Mouse (Mus musculus) layer of hippocampus, adult 9-11 months (tissue): ENCODE measurements at regions not wholly inside any gene's neighbourhood (a gene's known extent, or its start where the extent isn't known, plus 50 kb on each side); places are given as distances from the start of the nearest gene placed in this dataset.

ENCODE experiments used
- DNase-seq: peaks from one replicate; pipeline ENCODE4 v3.0.0; 2022

DNA sequence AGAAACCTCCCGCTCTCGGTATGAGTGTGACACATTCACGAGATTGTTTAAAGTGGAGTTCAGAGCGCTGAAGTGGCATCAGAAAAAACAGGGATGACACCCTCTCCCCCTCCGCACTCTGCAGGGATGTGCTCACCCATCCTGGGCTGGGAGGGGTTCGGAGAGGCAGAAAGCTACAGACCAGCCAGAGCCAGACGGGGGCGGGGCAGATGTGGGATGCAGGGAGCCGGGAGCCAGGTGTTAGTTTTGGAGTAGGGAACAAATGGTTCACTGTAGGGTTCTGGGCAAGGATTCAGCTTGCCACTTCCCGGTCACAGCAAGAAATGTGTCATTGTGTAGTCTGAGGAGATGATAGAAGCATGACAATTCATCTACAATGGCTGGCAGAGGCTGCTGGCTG lies 442.8 kb downstream of the Matn1 start:
- no peak for DNase-seq

DNA sequence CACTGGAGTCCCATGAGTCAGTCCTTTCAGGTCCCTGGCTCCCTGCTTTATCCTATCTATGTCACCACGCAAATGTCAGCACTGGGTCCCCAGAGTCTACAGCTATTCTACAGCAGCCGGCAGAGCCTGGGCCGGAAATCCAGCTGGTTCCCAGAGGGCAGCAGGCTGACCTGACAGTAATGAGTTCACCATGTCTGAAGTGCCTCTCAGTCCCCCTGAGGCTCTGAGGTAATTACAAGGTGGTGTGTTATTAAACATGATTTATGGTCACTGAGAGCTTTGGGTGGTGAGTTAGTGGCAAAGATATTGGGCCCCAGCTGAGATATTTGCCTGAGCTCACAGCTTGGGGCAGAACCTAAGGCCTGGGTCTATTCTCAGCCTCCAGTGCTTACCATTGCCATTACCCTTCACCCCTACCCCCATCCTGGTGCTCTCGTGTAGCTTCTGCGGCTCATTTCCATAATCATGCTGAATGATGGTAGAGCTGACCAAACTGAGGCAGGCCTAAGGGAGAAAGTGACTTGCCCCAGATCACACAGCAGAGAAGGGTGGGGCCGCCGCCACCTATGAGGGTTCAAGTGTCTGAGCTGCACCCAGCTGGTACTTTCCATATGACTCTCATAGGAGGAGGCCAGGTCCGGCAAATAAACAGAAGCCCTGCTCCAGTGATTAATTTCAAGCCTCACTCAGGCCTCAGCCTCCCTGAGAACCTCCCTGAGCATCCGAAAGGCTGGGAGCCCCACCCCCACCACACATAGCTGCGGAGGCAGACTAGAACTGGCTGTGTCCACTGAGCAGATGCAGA lies 446.8 kb downstream of the Ptpru start:
- no peak for DNase-seq

- DNase-seq, result no peak
Measured at GRCm38 (mm10) chr4:131391924-131392297, 446.2 kb downstream of the Ptpru start.

DNA sequence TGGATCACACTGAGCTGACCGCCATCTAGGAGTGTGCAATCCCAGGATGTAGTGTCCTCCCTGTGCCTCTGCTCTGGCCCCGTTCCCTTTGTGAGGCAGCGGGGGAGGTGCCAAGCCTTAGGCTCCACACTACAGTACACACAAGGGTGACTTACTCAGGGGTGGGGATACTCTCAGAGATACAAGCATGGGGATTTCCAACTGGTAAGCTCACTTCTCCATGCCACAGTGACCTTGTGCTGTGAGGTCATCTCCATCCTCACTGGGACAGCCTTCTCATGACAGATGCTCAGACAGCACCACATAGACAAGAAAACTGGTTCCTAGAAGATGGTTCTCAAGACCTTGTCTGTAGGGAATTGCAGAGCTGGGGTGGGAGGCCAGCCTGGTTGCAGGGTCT lies 445.6 kb downstream of the Ptpru start:
- DNase-seq, result no peak

DNA sequence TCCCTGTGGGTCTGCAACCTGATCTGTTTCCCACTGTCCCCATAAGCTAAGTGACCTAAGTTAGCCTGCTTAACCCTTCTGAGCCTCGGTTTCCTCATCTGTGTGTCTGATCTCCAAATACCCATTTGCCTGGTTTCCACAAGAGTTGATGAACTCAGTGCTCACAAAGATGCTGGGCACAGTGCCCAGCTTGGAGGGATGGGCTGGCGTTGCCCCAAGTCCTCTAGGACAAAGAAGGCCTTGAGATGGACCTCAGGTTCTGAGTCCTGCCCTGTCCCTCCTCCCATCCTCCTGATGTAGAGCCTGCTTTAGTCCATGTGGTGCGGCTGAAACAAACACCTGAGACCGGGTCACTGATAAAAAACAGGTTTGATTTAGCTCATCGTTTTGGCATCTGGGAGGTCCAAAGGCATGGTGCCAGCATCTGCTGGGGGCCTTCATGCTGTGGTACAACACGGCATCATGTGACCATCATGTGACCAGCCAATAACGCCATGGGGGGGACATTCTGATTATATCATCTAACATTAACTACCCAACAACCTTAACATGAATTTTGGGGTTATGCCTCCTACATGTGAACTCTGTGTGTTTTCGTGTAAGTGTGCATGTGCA lies 441.8 kb downstream of the Ptpru start:
- no peak for DNase-seq

DNA sequence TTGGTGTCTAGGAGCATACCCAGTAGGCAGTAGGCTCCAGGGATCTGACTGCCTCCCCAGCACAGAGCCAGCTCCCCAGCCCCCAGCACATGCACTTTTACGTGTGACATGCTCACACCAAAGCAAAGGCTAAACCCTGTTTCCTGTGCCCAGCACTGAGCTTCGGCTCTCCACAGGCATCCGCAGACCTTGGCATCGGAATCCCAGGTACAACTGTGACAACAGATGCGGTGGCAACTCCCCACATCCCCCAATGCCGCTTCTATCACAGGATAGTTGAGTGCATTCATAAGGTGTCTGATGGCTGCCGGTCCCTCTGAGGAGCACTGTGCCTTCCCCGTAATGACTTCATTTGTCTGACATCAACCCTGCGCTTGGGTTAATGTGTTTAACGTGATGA lies 440.9 kb downstream of the Ptpru start:
- no peak for DNase-seq

DNA sequence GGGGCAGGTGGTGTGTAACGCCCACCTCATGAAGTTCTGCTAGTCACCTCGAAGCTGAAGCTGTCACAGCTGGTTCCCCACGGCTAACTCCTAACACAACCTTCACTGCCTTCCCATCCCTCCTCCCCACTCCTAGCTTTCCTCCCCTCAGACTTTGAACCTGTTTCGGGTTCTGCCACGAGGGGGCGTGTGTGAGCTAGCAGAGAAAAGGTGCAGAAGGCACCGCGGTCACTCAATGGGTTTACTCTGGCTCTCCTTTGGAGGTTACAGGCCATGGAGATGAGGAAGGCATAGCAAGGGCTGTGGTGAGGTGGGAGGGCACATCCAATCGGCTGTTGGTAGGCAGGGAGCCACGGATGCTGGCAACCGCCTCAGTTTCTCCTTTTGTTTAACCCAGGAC lies 437.3 kb downstream of the Ptpru start:
- DNase-seq, result no peak

- DNase-seq, result no peak
Measured at GRCm38 (mm10) chr4:131401255-131401654, 436.8 kb downstream of the Ptpru start.

GRCm38 (mm10) chr4:131405376-131406017 lies 432.6 kb downstream of the Ptpru start:
- no peak for DNase-seq

DNA sequence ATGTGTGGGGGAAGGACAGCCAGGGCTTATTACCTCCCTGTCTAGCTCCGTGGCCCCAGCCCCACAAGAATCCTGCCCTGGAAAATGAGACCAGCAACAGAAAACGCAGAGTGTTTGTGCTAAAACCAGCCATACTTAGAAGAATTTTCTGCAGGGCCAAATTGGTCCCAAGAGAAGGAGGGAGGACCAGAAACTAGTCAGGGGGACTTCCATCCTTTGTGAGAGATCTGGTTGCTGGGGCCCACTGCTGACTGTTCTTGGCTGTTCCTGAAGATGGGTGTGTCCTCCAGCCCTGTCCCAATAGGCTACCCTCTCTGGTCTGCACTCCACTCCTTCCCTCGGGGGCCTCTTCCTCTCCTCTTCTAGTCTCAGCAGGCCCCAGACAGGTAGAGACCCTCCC lies 430.6 kb downstream of the Ptpru start:
- DNase-seq, result no peak

- no peak for DNase-seq
Measured at GRCm38 (mm10) chr4:131408644-131409043, 429.4 kb downstream of the Ptpru start.

DNA sequence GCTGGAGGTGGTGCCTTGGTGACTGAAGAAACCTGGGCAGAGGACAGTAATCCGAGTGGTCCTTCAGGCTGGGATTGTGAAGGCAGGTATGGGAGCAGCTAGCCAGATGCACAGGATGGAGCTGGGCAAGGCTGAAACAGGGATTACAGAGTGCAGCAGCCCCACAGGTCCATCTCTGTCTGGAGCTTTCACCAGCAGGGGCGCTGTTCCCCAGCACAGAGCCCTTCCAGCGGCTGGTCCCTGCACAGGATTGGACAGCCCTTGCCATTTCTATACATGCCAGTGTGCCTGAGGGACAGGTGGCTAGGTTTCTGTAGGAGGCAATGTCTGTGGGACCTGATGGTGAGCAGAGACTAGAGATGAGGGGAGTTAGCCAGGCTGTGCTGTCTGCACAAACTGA lies 428.3 kb downstream of the Ptpru start:
- no peak for DNase-seq

- no peak for DNase-seq
Measured at GRCm38 (mm10) chr4:131411936-131412335, 426.2 kb downstream of the Ptpru start.

- no peak for DNase-seq
Measured at GRCm38 (mm10) chr4:131413380-131413779, 424.7 kb downstream of the Ptpru start.

GRCm38 (mm10) chr4:131415453-131415852 lies 422.6 kb downstream of the Ptpru start:
- no peak for DNase-seq

DNA sequence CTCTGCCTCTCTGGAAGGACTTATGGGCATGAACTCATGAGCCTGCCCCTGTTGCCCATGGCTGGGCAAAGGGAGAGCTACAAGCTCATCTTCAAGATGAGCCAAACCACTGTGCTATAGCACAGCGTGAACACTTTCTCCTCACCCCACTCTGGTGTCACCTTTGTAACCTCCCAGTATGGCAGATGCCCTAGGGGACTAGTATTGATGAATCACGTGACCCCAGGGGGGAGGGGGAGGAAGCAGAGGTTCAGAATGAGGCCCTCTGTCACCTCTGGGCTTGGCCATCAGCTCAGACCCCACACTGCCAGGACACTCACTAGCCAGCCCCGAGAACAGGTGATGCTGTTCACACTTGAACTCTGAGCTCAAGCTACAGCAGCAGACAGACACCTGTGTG lies 421.9 kb downstream of the Ptpru start:
- DNase-seq, result no peak

DNA sequence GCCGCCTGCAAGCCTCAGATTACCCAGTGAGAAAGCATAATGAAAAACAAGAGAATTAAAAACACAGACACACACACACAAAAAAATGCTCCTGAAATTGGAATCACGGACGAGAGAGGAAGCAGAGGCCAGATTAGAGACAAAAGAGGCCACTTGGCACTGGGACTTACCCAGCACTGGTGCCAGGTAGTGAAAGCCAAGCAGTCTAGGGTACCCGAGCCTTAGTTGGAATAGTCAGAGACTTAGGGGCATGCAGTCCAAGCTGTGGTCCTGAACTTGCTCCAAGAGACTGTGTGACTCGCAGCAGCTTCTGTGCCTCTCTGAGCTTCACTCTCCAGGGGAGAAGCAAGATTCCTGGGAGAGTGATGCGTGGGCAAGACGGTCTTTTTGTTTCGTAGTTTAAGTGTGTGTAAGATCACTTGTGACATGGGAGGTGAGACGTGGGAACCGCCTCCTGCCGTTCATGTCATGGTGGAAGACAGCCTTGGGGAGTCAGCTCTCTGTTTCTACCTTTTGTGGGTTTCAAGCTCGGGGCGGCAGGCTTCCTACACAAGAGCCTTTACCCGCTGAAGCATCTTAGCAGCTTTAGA lies 420.8 kb downstream of the Ptpru start:
- DNase-seq, result no peak

- DNase-seq, result no peak
Measured at GRCm38 (mm10) chr4:131425311-131425710, 412.8 kb downstream of the Ptpru start.

DNA sequence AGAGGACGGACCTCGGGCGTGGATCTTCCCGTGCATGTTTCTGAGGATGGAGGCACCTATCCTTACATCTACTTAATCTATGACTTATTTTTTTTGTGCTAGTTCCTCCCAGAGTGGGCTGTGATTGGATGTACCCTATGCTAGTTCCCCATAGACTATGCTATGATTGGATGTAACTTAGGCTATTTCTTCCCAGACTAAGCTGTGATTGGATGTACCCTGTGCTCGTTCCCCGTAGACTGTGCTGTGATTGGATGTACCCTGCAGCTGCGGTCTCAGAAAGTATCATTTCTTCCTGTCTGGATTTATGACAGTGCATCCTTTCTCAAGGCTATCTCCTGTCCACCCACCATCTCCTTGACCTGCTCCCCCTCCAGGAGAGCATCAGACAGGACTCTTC lies 410.2 kb downstream of the Ptpru start:
- no peak for DNase-seq

DNA sequence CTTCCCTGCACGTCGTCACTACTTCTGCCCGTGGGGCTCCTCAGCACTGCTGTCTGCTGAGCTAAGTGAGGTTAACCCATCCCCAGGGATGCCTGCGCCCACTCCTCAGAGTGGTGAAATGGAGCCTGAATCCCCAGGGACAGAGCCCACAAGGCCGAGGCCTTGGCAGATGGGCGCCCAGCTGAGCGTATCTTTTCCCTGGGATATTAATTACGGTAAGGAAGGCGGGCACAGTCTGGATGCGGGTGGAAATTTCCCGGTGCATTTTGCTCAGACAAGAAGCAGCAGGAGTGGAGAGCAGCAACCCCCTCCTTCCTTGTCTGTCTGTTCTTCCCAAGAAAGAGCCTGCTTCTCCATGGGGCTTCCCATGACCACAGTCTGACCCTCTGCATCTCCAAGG lies 408.7 kb downstream of the Ptpru start:
- DNase-seq, result peak; percentile 68

- DNase-seq, result no peak
Measured at GRCm38 (mm10) chr4:131430420-131430819, 407.7 kb downstream of the Ptpru start.

GRCm38 (mm10) chr4:131431188-131431587 lies 406.9 kb downstream of the Ptpru start:
- peak; percentile 37 for DNase-seq

GRCm38 (mm10) chr4:131432591-131433177 lies 405.4 kb downstream of the Ptpru start:
- DNase-seq, result no peak

DNA sequence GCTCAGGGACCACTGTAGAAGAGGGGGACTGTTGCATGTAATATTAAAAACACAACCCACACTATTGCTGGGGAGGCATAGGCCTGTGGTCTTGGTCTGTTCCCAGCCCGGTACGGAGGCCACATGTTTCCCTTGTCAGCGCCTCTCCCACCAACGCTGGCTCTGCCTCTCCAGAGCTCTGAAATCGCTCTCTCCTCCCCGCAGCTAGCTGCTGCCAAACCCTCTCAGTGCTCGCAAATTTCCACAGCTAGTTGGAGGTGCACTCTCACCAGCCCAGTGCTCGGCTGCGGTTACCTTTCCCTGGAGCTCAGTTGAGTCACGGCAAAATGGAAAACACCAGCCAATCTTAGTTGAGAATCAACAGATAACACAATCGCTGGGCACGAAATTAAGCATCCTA lies 402.9 kb downstream of the Ptpru start:
- DNase-seq, result no peak
